Mouse (Mus musculus): Measurements from ENCODE around the gene Def6.
"Not testable (repeated sequence)": the region's sequence is repeated elsewhere in the genome, so short reads cannot be mapped to it uniquely, and the experiment has no call there.

Gene Def6

DNA sequence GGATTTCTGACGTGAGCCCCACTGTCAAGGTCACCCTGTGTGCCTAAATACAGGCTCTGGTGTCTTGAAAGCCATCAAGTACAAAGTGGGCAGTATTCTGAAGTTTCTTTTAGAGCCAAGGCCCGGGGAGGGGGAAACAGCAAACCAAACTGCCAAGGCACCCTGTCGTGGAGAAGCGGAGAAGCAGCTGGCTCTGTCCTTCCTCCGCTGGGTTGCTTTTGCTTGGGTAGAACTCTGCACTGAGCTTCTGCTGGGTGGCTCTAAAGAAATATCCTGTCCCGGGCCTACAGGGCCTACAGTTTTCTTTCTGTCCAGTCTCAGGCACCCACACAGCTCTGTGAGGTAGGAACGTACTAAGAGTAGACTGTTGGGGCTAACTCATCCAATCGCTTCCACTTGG, 486 bp upstream of the Def6 start:
- intact Hi-C loops (cut with DNase I) = no loop called here

DNA sequence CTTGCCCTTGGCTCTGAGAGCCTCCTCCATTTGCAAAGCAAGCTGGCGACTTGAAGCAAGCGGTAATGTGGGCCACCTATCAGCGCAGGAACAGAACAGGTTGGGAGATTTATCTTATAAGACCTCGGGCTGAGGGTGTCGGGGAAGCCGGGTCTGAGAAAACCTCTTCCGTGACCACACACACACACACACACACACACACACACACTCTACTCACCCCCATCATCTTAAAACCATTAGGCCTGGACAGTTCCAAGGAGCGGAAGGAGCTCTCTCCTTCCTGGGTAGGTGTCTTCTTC, 685 bp downstream of the Def6 start:
- intact Hi-C loops (cut with DNase I) = no loop called here

DNA sequence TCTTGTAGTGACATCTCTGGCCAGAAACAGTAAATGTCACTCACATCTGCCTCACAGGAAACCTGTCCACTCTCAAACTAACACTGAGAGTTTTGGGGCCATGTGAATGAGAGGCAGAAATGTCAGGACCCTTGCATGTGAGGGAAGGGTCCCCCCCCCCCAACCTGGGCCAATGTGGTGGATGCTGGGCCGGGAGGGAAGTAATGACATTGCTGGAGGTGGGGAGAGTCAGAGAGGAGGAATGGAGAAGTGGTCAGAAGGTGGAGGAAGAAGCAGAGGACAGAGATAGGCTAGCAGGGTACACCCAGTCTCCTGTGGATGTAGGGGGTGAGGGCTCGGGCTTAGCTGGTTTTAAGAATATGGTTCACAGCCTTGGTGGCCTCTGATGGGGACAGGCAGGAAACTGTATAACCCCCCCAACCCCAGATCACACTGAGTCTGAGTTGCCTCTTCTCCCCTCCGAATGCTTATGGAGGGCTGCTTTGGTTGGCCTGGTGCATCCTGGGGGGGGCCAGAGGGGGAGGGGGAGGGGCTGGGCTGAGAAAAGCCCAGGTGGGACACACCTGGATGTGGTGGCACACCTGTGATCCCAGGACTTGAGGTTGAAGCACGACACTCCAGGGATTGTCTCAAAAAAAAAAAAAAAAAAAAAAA, 2.0 kb downstream of the Def6 start:
- intact Hi-C loops (cut with DNase I) = no loop called here

DNA sequence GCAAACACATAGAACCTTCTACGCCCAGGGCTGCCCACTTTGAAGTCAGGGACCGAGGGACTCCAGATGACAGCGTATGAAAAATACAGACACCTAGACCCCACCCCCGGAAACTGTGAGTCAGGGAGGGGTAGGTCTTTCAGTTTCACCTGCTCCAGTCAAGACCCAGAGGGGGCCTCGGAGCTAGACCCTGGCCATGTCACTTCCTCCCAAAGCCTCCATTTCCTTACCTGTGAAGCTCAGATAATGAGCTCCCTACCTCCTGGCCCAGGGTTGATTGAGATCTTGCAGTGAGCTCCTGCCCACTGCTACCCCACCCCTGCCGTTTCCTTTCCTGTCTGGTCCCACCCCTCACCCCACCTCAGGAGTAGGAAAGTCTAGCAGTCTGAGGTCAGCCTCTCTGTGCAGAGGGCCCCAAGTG, 4.4 kb downstream of the Def6 start:
- intact Hi-C loops (cut with DNase I) = no loop called here

DNA sequence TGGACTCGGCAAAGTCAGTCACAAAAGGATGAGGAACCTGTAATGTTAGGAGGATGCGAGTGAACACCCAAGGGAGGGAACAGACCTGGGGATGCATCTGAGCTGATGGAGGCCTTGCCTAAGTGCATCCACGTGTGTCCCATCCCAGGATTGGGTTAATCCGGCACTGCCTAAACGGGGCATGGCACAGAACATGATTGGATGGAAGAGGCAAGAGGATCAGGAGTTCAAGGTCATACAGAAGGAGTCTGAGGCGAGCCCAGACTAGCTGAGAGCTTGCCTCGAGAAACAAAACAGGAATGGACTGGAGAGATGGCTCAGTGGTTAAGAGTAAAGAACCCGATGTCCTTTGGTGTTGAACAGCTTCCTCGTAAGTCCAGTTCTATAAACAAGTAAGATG, 4.8 kb downstream of the Def6 start:
- intact Hi-C loops (cut with DNase I) = no loop called here

DNA sequence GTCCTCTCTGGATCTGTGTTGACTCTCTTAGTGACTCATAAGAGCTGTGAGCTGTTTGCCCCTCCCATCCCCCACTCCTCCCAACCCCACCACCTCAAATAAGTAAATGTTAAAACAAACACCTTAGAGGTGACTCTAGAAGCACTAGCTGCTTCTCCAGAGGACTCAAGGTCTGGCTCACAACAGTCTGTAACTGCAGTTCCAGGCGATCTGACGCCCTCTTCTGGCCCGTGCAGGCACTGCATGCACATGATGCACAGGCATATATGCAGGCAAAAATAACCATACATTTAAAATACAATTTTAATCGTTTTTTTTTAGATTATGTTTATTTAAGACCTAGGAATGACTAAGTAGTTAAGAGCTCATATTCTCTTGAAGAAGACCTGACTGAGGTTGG, 5.7 kb downstream of the Def6 start:
- intact Hi-C loops (cut with DNase I) = no loop called here

DNA sequence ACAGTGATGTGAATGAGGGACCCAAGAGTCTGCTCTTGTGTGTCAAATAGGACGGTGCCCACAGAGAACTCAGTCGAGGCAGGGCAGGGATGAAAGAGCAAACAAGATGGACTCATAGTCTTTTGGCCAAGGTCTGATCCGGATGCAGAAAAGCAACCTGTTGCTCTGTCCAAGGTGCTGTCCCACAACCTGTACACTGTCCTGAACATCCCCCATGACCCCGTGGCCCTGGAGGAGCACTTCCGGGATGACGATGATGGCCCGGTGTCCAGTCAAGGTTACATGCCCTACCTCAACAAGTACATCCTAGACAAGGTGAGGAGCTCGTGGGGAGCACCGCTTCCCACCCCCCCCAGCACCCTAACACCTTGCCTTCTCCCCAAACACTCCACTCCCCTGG, 9.2 kb downstream of the Def6 start:
- intact Hi-C loops (cut with DNase I) = no loop called here

DNA sequence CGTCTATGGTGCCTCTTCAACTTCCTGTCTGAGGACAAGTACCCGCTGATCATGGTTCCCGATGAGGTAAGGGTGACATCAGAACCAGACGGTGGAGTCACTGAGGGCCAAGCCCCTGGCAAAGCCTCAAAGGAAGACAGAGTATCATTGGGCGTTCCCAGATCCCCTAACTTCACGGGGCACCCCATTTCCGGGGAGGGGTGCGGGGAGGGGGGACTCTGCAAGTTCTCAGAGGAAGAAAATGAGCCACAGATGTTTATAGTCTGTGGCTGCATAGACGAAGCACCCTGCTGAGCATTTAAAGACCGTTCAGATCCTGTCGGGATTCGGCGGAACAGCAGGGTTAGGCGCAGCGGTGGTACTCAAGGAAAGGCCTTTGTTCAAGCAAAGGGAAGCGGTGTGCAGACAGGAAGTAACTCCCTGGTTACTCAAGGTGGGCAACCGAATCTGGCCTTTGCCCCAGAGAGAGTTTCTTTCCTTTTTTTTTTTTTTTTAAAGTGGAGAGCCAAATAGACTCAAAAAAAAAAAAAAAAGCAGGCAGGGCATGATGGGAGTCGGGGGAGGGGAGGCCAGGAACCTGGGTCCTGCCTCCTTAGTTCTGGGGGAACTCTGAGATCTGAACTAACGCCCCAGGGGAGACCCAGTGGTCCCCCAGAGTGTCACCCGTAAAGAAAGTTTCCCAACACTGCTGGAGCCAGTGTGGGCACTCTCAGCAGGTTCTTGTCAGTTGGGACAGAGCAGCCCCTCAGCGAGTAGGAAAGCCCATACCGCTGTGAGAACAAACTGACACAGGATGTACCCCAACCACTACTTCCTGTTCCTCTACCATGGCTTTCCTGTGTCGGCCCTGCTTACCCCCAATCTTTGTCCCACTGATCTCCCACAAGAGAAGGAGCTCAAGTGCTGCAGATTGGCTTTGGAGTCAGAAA, 10.4 kb downstream of the Def6 start:
- intact Hi-C loops (cut with DNase I) = no loop called here

DNA sequence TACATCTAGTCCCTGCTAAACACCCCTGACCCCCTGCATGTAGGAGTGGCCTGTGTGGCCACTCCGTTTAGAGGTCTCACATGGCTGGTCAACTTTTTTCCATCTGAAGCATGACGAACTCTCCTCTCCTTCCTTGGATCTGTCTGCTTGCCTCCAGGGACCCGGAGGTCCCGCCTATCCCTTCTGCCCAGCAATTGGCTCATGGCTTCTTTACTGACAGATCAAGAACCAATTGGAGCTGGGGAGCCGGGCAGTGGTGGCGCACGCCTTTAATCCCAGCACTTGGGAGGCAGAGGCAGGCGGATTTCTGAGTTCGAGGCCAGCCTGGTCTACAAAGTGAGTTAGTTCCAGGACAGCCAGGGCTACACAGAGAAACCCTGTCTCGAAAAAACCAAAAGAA, 14.9 kb downstream of the Def6 start:
- intact Hi-C loops (cut with DNase I) = not testable (repeated sequence)

DNA sequence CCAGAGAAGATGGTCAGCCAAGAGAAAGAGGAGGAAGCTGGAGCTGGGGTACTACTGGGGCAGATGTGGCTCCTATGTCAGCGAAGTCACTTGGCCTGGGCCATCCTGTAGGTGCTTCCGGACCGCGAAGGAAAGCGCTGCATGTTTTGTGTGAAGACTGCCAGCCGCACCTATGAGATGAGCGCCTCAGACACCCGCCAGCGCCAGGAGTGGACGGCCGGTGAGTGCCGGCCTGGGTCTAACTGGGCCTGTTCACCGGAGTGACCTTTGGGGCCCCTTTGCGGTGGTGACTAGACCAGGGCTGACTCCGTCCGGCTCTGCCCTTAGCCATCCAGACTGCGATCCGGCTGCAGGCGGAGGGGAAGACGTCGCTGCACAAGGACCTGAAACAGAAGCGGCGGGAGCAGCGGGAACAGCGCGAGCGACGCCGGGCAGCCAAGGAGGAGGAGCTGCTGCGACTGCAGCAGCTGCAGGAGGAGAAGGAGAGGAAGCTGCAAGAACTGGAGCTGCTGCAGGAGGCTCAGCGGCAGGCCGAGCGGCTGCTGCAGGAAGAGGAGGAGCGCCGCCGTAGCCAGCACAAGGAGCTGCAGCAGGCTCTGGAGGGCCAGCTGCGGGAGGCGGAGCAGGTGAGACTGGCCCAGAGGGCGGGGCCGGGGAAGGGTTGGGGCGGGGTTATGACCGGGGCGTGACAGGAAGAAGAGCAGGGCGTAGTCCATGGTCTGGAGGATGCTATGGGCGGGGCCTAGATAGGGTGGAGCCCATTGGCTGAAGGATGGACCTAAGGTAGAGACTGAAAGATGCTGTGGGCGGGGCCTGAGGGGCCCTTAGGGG, 16.2 kb downstream of the Def6 start:
- intact Hi-C loops (cut with DNase I) = no loop called here

DNA sequence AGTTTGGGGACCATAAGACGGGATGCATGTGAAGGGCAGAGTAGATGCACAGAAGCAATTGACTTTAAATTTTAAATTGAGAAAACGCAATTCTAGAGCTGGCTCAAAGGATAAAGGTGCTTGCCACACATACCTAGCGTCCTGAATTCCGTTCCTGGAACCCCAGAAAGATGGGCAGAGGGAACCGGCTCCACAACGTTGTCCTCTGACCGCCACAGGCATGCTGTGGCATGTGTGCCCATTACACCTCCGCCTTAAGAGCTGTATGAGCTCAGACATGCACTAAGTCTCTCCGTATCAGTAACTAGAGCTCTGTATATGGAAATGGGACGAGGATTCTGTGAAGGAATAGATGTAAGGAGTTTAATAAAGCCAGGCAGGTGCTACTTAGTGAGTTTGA, 17.0 kb downstream of the Def6 start:
- intact Hi-C loops (cut with DNase I) = loop anchor here (5.0 kb wide), 1 partner anchor 158 kb away; no protein-coding TSS in a partner anchor

DNA sequence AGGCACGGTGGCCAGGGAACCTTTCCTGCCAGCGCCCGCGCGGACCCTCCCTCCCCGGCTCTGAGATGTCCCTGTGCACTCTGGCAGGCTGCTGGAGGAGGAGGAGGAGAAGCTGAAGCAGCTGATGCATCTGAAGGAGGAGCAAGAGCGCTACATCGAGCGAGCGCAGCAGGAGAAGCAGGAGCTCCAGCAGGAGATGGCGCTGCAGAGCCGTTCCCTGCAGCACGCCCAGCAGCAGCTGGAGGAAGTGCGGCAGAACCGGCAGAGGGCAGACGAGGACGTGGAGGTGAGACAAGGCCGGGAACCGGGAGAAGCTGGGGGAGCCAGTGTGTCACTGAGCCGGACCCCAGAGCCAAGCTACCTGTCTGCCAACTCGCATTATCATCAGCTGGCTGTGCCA, 18.4 kb downstream of the Def6 start:
- intact Hi-C loops (cut with DNase I) = loop anchor here (1.0 to 5.0 kb wide), 2 partner anchors 83 to 156 kb away; no protein-coding TSS in a partner anchor

DNA sequence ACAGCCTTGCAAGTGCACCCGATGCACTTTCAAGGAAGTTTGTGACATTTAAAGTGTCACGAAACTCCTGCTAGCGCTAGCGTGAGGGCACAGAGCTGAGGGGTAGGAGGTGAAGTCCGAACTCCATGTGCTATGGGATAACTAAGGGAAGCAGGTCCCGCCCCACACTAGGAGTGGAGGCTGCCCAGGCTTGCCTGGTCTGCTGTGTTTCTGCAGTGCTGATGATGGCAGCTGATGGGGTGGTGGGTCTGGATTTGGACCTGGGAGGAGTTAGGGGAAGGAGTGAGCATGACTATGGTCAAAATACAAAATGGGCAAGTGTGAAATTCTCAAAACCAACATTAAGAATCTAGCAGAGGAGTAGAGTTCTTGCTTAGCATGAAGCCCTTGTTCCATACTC, 22.9 kb downstream of the Def6 start:
- intact Hi-C loops (cut with DNase I) = no loop called here

DNA sequence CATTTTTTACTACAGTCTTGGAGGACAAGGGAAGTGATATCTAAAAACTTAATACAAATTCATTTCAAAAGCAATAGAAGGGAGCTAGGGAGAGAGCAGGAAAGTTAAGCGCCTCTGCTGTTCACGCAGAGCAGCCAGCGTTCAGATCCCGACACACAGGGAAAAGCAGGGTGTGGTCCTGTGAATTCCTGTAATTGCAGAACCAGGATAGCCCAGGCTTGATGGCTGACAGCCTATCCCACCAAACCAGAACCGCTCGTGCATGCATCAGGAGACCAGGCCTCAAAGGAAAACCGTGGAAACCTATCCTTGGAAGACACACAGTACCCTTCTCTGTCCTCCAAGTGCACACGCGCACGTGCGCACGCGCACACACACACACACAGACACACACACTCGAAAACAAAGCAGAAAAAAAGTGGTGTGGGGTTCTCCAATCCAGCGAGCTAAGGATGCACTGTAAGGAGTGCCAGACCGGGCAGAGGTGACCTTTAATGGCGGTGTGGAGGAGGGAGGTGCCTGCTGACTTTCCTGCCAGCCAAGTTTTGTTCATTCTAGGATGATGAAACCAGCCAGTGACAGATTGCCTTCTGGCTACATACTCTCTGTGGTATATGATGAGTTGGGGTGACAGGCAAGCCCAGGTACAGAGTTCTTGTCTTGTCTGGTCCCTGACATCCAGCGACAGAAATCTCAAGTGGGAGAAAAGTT, 23.6 kb downstream of the Def6 start:
- intact Hi-C loops (cut with DNase I) = no loop called here

DNA sequence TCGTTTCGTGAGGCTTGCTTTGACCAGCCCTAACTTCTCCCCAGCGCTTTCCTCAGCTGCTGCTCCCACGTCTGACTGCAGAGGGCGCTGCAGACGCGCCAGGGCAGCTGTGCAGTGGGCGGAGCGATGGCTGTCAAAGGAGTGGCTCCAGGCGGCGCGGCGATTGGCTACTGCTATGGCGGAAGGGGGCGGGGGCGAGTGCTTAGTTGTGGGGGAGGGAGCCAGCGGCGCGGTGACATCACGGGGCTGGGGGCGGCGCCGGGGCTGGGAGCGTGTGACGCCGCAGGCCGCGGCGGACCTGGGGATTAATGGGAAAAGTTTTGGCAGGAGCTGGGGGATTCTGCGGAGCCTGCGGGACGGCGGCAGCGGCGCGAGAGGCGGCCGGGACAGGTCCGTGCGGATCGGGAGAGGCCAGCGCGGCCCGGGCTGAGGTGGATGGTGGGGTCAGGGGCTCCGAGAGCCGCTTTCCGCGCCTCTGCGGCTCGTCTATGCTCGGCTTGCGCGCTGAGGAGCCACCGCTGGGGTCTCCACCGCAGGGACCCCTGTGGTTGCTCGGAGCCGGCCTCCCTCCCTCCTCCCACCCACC, 25.0 kb downstream of the Def6 start, which contains the start of gene Ppard:
Gene Ppard, plus strand, starts transcription at position 226 of the 586 bp plus-strand sequence.
- intact Hi-C loops (cut with DNase I) = no loop called here

DNA sequence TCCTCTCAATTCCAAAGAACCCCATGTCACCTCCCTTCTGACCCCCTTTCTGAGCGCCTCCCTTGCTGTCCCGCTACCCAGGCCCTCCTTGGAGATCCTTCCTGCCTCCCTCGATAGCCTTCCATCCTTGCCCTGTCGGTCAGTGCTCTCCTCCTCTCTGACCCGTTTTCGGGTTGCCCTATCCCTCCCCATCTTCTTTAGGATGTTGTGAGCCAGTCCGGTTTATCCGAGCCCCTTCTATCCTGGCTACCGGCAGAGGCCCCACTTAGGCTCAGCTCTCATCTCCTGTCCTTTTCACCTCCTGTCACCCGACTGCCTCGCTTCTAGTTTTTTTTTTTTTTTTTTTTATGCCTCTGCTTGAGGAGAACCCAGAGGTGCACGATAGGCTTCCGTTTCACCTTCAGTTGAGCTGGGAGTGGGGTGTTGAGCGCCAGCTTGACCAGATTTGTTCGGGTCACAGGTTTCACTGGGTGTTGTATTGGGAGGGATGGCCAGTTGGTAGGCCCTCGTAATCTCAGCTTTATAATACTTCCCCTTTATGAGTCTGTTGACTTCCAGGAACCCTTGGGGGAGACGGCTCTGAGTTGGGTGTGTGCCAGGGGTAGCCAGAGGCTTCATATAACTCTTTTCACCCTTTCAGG, 25.6 kb downstream of the Def6 start:
- intact Hi-C loops (cut with DNase I) = no loop called here

DNA sequence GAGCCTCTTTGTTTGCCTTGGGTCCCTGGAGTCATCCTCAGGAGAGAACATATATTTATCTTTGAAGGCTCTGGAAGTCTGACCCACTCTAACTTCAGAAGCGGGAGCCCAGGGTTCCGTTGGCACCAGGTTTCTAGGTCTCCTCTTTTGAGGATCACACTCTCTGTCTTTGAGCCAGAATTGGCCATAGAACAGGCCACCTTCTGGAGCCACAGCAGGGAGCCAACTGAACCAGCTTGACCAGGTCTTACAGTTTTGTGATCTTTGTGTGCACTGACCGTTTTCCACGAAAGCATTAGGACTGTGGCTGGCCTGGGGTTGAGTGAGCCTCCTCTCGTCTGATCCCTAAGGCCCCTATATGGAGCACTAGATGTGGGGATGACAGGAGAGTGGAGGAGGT, 27.1 kb downstream of the Def6 start:
- intact Hi-C loops (cut with DNase I) = no loop called here

DNA sequence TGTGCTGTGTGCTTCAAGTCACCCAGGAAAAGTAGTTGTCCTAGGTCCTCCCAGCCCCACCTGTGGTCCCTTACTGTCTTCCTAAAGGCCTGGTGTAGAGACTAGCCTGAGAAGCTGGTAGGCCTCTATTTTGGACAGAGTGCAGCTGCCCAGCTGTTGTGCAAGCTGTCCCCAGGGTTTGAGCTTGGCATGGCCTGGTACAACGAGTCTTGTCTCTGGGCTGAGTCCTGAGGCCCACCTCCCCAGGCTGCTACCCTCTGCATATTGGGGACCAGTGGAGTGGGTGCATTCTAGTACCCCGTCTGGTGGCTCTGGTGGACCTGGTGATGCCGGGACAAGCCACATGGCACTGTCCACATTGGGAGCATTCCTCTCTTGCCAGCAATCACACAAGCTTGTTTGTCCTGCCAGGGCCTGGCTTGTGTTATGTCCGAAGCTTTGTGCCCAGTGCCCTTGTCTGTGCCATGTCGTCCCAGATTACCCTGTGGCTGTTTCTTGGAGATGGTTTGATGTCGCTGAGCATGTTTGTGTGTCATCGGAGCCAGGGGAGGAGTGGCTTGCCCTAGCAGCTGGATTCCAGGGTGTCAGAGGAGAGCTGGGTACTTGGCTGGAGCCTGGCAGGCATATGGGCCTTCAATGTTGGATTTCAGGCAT, 28.5 kb downstream of the Def6 start:
- intact Hi-C loops (cut with DNase I) = no loop called here

DNA sequence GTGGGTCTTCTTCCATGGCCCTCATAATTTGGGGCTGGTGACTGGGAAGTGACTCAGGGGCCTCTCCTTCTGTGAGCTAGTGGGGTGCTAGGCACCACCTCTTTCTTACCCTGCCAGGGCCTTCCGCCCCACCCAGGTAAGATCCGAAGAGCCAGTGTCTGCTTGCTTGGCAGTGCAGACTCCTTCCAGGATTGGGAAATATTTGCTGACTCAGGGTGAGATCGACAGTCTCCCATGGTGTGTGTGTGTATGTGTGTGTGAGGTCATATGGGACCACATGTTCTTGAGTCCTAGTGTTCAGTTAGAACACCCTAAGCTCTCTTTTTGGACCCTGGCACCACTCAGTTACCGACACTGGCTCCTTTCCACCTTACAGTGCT, 29.0 kb downstream of the Def6 start:
- intact Hi-C loops (cut with DNase I) = no loop called here

DNA sequence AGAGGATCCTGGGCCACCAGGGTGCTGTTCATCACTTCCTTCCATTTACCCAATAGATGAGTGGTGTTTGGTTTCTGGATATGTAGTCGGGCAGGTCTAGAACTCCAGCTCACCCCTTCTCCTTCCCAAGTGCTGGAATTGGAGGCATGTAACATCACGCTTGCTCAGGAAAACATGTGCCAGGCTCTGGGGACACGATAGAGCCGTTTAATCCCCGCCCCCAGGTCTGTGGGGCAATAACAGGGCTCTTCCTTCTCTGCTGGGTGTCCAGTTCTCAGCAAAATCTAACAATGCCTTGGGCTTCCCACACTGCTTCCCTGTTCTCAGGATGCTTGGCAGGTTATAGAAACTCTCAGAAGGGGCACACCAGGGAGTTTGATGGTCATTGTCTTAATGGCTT, 29.8 kb downstream of the Def6 start:
- intact Hi-C loops (cut with DNase I) = no loop called here

All from adrenal gland (tissue).